Mouse (Mus musculus) limb, embryonic 13.5 days (tissue): ENCODE measurements at regions not wholly inside any gene's neighbourhood (a gene's known extent, or its start where the extent isn't known, plus 50 kb on each side); places are given as distances from the start of the nearest gene placed in this dataset.

Experiments
- ATAC-seq: fragments of 200-750 bp; cut with Nextera tagmentation; 2 replicates; pipeline ENCODE4 v1.8.0; 2017; ENCODE audit warnings: low read depth, moderate number of reproducible peaks, moderate TSS enrichment; ENCODE audit not compliant: low FRiP score
- H3K27ac ChIP-seq: fragments of 300-500 bp; sonication (generic); 2 replicates; pipeline ENCODE4 v1.5.1; 2015; ENCODE audit warnings: inconsistent platforms, mild to moderate bottlenecking, moderate library complexity
- H3K27me3 ChIP-seq: fragments of 300-500 bp; sonication (generic); 2 replicates; pipeline ENCODE4 v1.6.1; 2015; ENCODE audit warnings: mild to moderate bottlenecking, inconsistent platforms
- H3K36me3 ChIP-seq: fragments of 300-500 bp; sonication (generic); 2 replicates; pipeline ENCODE4 v1.6.1; 2015; ENCODE audit warnings: inconsistent platforms, mild to moderate bottlenecking, moderate library complexity
- H3K4me1 ChIP-seq: fragments of 300-500 bp; sonication (generic); 2 replicates; pipeline ENCODE4 v1.6.1; 2015; ENCODE audit warnings: inconsistent platforms
- H3K4me2 ChIP-seq: fragments of 300-500 bp; sonication (generic); replicated peaks from 2 replicates; pipeline ENCODE4 v1.6.1; 2015; ENCODE audit warnings: inconsistent platforms, mild to moderate bottlenecking, moderate library complexity
- H3K4me3 ChIP-seq: fragments of 300-500 bp; sonication (generic); 2 replicates; pipeline ENCODE4 v1.5.1; 2015; ENCODE audit warnings: moderate library complexity, mild to moderate bottlenecking, inconsistent platforms
- H3K9ac ChIP-seq: fragments of 300-500 bp; sonication (generic); 2 replicates; pipeline ENCODE4 v1.6.1; 2015; ENCODE audit warnings: mild to moderate bottlenecking, inconsistent platforms
- H3K9me3 ChIP-seq: fragments of 300-500 bp; sonication (generic); 2 replicates; pipeline ENCODE4 v1.6.1; 2016; ENCODE audit warnings: inconsistent platforms
- WGBS: fragments of 180-500 bp; shearing (Covaris S2); methylation state at CpG from one replicate; pipeline ENCODE4 v1.1.7; 2015; 5-methylcytosine and 5-hydroxymethylcytosine counted together

DNA sequence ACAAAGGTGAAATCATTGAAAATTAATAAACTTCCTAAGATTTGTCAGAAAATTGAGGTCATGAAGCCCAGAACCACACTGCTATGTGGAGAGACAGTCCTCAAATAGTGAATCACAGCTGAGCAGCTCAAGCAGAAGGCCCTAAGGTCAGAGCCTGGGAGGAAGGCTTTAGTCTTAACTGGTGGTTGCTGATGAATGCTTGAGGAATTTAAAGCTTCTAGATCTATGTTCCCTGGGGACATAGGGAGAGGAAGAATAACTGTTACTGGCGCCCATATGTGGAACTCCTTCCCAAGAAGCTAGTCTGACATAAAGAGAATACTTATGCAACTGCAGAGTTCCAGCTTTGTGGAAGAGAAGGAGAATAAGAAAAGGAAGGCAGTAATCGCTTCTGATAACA is 919.5 kb downstream of the D3Ertd751e start:
- ATAC-seq = no peak
- Histone ChIP-seq H3K4me3 (no peak overlapping the region), H3K9ac (no peak overlapping the region), H3K36me3 (no peaks in the 10 kb centered on the region), H3K4me2 (no peak overlapping the region), H3K27me3 (no peaks in the 10 kb centered on the region), H3K9me3 (no peaks in the 10 kb centered on the region), H3K27ac (no peak overlapping the region), H3K4me1 (no peaks in the 10 kb centered on the region)
- 72% methylated on average over 2 of the region's 2 CpGs for WGBS

GRCm38 (mm10) chr3:42676668-42677398 is 934.4 kb downstream of the D3Ertd751e start:
- H3K36me3 ChIP-seq = no peaks in the 10 kb centered on the region
- no peaks in the 10 kb centered on the region for H3K9me3 ChIP-seq
- no peaks in the 10 kb centered on the region for H3K4me1 ChIP-seq
- 81% methylated on average over 2 of the region's 2 CpGs for WGBS
- ATAC-seq = no peak
- no peak overlapping the region for H3K4me3 ChIP-seq
- no peak overlapping the region for H3K27ac ChIP-seq
- H3K4me2 ChIP-seq = no peak overlapping the region
- H3K27me3 ChIP-seq = no peaks in the 10 kb centered on the region
- H3K9ac ChIP-seq = no peak overlapping the region

- no peak overlapping the region for H3K27ac ChIP-seq
- no peak overlapping the region for H3K4me3 ChIP-seq
- no peak for ATAC-seq
- no peaks in the 10 kb centered on the region for H3K4me1 ChIP-seq
- no peaks in the 10 kb centered on the region for H3K27me3 ChIP-seq
- no peaks in the 10 kb centered on the region for H3K36me3 ChIP-seq
- 77% methylated on average over 2 of the region's 2 CpGs for WGBS
- no peaks in the 10 kb centered on the region for H3K9me3 ChIP-seq
- no peak overlapping the region for H3K4me2 ChIP-seq
- H3K9ac ChIP-seq = no peak overlapping the region
Observed at GRCm38 (mm10) chr3:42694726-42695125, 952.3 kb downstream of the D3Ertd751e start.

DNA sequence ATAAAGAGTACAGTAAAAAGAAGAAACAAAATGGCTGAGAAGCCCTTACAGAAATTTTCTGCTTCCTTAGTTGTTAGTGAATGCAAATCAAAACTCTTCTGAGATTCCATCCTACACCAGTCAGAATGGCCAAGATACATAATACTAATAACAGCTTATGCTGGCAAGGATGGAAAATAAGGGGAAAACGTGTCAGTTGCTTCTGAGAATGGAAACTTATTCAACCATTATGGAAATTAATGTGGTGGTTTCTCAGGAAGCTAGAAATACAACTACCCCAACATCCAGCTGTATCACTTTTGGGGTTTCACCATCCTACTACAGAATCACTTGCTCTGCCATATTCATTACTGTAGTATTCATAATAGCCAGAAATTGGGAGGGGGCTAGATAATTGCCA is 996.5 kb downstream of the D3Ertd751e start:
- H3K4me2 ChIP-seq = no peak overlapping the region
- H3K27me3 ChIP-seq = no peaks in the 10 kb centered on the region
- H3K9me3 ChIP-seq = no peaks in the 10 kb centered on the region
- no peak overlapping the region for H3K4me3 ChIP-seq
- H3K4me1 ChIP-seq = no peaks in the 10 kb centered on the region
- no peak for ATAC-seq
- WGBS = 25% methylated on average over 1 of the region's 1 CpGs
- H3K27ac ChIP-seq = no peak overlapping the region
- no peaks in the 10 kb centered on the region for H3K36me3 ChIP-seq
- no peak overlapping the region for H3K9ac ChIP-seq

- H3K9ac ChIP-seq = no peak overlapping the region
- H3K27me3 ChIP-seq = no peaks in the 10 kb centered on the region
- no peak overlapping the region for H3K4me3 ChIP-seq
- H3K4me2 ChIP-seq = no peak overlapping the region
- H3K9me3 ChIP-seq = no peaks in the 10 kb centered on the region
- H3K4me1 ChIP-seq = no peaks in the 10 kb centered on the region
- H3K36me3 ChIP-seq = no peaks in the 10 kb centered on the region
- no peak for ATAC-seq
- 83% methylated on average over 4 of the region's 4 CpGs for whole genome bisulfite sequencing
- no peak overlapping the region for H3K27ac ChIP-seq
Observed at GRCm38 (mm10) chr3:42753130-42753529, 1010.7 kb downstream of the D3Ertd751e start.

DNA sequence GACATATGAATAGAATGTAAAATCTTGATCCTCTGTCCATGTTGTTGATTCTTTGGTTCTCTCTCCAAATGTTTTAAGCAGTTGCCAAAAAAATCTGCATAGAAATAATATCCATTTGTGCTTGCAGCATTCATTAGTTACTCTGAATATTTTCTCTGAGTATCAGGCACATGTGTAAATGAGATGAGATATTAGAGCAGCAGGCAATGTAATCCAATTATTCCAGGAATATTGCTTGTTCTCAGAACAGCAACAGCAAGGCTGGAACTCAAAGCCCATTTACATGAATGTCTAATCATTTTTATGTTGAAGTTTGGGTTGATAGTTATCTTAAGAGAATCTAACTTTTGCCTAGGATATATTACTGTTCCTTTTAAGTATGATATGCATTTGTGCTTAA is 1014.9 kb downstream of the D3Ertd751e start:
- no peaks in the 10 kb centered on the region for H3K9me3 ChIP-seq
- no peak for ATAC-seq
- no peak overlapping the region for H3K27ac ChIP-seq

DNA sequence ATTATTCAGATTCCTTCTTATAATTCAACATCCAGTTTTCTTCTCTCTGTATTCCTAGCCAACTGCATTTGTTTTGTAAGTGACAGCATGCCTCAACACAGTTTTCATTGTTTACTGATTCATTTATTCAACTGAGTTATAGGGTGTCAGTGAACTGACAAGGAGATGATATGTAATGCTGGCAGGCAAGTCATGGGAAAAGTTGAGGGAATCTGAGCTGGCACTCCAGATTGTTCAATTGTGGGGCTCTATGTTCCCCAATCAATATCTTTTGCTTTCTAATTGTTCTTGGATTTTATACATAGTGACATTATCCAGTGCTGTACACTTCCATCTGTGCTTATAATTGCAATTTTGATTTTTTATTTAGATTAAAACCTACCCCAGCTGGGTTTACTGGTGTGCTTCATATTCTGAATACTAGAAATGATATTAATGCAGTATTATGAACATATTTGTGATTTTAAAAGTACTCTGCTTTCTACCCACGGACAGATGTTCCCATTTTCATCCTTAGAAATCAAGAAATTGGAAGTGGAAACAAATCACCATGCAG is 1015.5 kb downstream of the D3Ertd751e start:
- ATAC-seq = no peak
- Histone ChIP-seq H3K4me2 (no peak overlapping the region), H3K36me3 (no peaks in the 10 kb centered on the region), H3K9ac (no peak overlapping the region), H3K27ac (no peak overlapping the region), H3K9me3 (no peaks in the 10 kb centered on the region), H3K4me3 (no peak overlapping the region), H3K27me3 (no peaks in the 10 kb centered on the region), H3K4me1 (no peaks in the 10 kb centered on the region)
- WGBS = 37% methylated on average over 1 of the region's 1 CpGs

More for the DNA sequence above, 1014.9 kb downstream of the D3Ertd751e start:
- Histone ChIP-seq H3K36me3 (no peaks in the 10 kb centered on the region), H3K4me2 (no peak overlapping the region), H3K4me3 (no peak overlapping the region), H3K9ac (no peak overlapping the region), H3K27me3 (no peaks in the 10 kb centered on the region), H3K4me1 (no peaks in the 10 kb centered on the region)

GRCm38 (mm10) chr3:42762205-42762604 is 1019.8 kb downstream of the D3Ertd751e start:
- ATAC-seq = no peak
- H3K4me2 ChIP-seq = no peak overlapping the region
- no peak overlapping the region for H3K9ac ChIP-seq
- H3K27ac ChIP-seq = no peak overlapping the region
- H3K9me3 ChIP-seq = no peaks in the 10 kb centered on the region
- H3K4me3 ChIP-seq = no peak overlapping the region
- H3K36me3 ChIP-seq = no peaks in the 10 kb centered on the region
- no peaks in the 10 kb centered on the region for H3K27me3 ChIP-seq
- H3K4me1 ChIP-seq = no peaks in the 10 kb centered on the region

DNA sequence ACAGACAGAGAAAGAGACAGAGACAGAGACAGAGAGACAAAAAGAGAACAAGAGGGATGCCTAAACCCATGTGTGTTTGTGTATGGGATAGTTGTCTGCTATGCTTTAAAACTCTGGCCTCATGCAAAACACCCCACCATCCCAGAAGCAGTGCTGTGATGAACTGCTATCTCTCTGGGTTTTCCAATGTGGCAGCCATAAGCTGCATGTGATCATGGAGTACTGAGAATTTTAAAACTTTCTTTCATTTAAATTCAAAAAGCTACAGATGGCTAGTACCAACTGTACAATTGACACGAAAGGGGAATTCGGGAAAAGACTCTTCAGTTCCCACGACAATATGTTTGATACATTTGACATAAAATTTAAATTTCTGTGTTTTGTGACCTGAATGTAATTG is 1041.1 kb downstream of the D3Ertd751e start:
- Histone ChIP-seq H3K4me1 (no peaks in the 10 kb centered on the region), H3K4me3 (no peak overlapping the region), H3K36me3 (no peaks in the 10 kb centered on the region), H3K9me3 (no peaks in the 10 kb centered on the region), H3K4me2 (no peak overlapping the region), H3K9ac (no peak overlapping the region), H3K27ac (no peak overlapping the region), H3K27me3 (no peaks in the 10 kb centered on the region)
- 87% methylated on average over 3 of the region's 3 CpGs for WGBS
- no peak for ATAC-seq

DNA sequence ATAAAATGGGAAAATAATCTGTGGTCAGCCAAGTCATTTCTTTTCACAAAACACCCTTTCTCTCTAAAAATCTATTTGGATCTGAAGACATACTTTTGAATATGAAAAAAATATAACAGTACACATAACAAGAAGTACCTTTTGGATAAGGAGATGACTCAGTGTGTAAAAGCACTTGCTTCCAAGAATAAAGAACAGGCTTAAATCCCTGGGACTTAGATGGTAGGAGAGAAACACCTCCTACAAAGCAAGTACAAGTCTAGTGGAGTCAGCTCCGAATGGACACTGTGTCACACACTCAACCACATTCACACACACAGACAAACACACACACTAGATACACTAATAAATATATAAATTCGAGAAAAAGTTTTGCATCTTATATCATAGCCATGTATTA is 1041.8 kb downstream of the D3Ertd751e start:
- H3K27me3 ChIP-seq = no peaks in the 10 kb centered on the region
- H3K9ac ChIP-seq = no peak overlapping the region
- no peak for ATAC-seq
- no peak overlapping the region for H3K4me3 ChIP-seq
- WGBS = 79% methylated on average over 2 of the region's 2 CpGs
- no peaks in the 10 kb centered on the region for H3K9me3 ChIP-seq
- H3K4me2 ChIP-seq = no peak overlapping the region
- no peak overlapping the region for H3K27ac ChIP-seq
- H3K4me1 ChIP-seq = no peaks in the 10 kb centered on the region
- no peaks in the 10 kb centered on the region for H3K36me3 ChIP-seq

DNA sequence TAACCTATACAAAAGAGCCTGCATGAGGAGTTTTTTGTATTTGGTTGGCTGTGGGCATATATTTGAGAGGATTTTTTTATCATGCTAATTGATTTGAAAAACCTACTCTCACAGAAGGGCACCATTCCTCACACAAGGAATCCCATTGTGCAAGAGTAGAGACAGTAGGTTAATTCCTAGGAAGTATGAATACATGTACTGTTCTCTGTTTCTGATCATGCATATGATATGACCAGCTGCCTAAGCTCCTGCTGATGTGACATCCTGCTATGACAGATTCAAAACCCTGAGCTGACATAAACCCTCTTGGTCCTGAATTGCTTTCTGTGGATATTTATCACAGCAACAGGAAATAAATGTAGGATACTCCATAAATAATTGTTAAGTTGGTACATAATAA is 1048.0 kb downstream of the D3Ertd751e start:
- no peak for ATAC-seq
- H3K9ac ChIP-seq = no peak overlapping the region

GRCm38 (mm10) chr3:42791878-42792277 is 1049.5 kb downstream of the D3Ertd751e start:
- H3K4me1 ChIP-seq = no peaks in the 10 kb centered on the region
- no peak overlapping the region for H3K4me2 ChIP-seq
- no peak overlapping the region for H3K4me3 ChIP-seq
- H3K36me3 ChIP-seq = no peaks in the 10 kb centered on the region
- no peaks in the 10 kb centered on the region for H3K27me3 ChIP-seq
- ATAC-seq = no peak
- H3K9me3 ChIP-seq = no peaks in the 10 kb centered on the region
- H3K27ac ChIP-seq = no peak overlapping the region
- H3K9ac ChIP-seq = no peak overlapping the region

More for the DNA sequence above, 1048.0 kb downstream of the D3Ertd751e start:
- no peaks in the 10 kb centered on the region for H3K9me3 ChIP-seq
- H3K27me3 ChIP-seq = no peaks in the 10 kb centered on the region
- H3K4me3 ChIP-seq = no peak overlapping the region
- no peaks in the 10 kb centered on the region for H3K4me1 ChIP-seq
- H3K27ac ChIP-seq = no peak overlapping the region
- H3K36me3 ChIP-seq = no peaks in the 10 kb centered on the region
- H3K4me2 ChIP-seq = no peak overlapping the region

GRCm38 (mm10) chr3:42830456-42830855 is 1088.0 kb downstream of the D3Ertd751e start:
- H3K4me1 ChIP-seq = no peaks in the 10 kb centered on the region
- H3K36me3 ChIP-seq = no peaks in the 10 kb centered on the region
- H3K9ac ChIP-seq = no peak overlapping the region
- no peaks in the 10 kb centered on the region for H3K27me3 ChIP-seq
- no peak overlapping the region for H3K27ac ChIP-seq
- no peak overlapping the region for H3K4me2 ChIP-seq
- 55% methylated on average over 1 of the region's 1 CpGs for WGBS
- no peak for ATAC-seq
- no peak overlapping the region for H3K4me3 ChIP-seq
- H3K9me3 ChIP-seq = no peaks in the 10 kb centered on the region
